Mouse (Mus musculus) midbrain, embryonic 10.5 days (tissue): Measurements from ENCODE around the gene Ap1m2. TPM values are rescaled to one million over a fixed set of nuclear protein-coding genes. Genes with fewer than 3 reads are reported as not detected.

Source experiments
- polyA plus RNA-seq: library from polyadenylated mRNA; unstranded; fragments of >200 nt; fragmentation: Nextera tagmentation; extraction: Ambion mirVana; gene quantifications from 2 replicates; pipeline ENCODE4 v1.2.1, GENCODE M21; 2016

Ap1m2 gene
- polyA plus RNA-seq, 1 experiment from 2014 or later = 2.9 TPM

Other genes starting within 250 kb of the Ap1m2 start
- 0.91 and 1.2 TPM in 2 replicates for gene Zglp1, start 245.2 kb downstream of the Ap1m2 start, polyA plus RNA-seq
- 1.0 and 1.3 TPM in 2 replicates for gene Gm49373, start 239.2 kb downstream of the Ap1m2 start, polyA plus RNA-seq
- 57.1 and 66.7 TPM in 2 replicates for gene Fdx1l, start 238.7 kb downstream of the Ap1m2 start, polyA plus RNA-seq
- gene Gm38431, start 220.3 kb downstream of the Ap1m2 start, polyA plus RNA-seq = 3.4 and 3.9 TPM in 2 replicates
- 95.4 and 102 TPM in 2 replicates for gene Raver1, start 220.3 kb downstream of the Ap1m2 start, polyA plus RNA-seq
- gene Tyk2, start 181.1 kb downstream of the Ap1m2 start, polyA plus RNA-seq = 13.6 and 14.8 TPM in 2 replicates
- gene Cdc37, start 162.4 kb downstream of the Ap1m2 start, polyA plus RNA-seq = 351 and 367 TPM in 2 replicates
- 3.8 and 5.0 TPM in 2 replicates for gene Pde4a, start 146.6 kb downstream of the Ap1m2 start, polyA plus RNA-seq
- 47.1 and 50.8 TPM in 2 replicates for gene Keap1, start 73.0 kb downstream of the Ap1m2 start, polyA plus RNA-seq
- 0.10 and 0.11 TPM in 2 replicates for gene S1pr5, start 63.9 kb downstream of the Ap1m2 start, polyA plus RNA-seq
- gene Atg4d, start 47.0 kb downstream of the Ap1m2 start, polyA plus RNA-seq = 48.6 and 49.9 TPM in 2 replicates
- 16.2 and 21.0 TPM in 2 replicates for gene Kri1, start 24.4 kb downstream of the Ap1m2 start, polyA plus RNA-seq
- 51.4 and 61.3 TPM in 2 replicates for gene Cdkn2d, start 20.9 kb downstream of the Ap1m2 start, polyA plus RNA-seq
- 65.8 and 72.2 TPM in 2 replicates for gene Slc44a2, start 8.4 kb upstream of the Ap1m2 start, polyA plus RNA-seq
- 295 and 321 TPM in 2 replicates for gene Ilf3, start 55.5 kb upstream of the Ap1m2 start, polyA plus RNA-seq
- gene Qtrt1, start 99.5 kb upstream of the Ap1m2 start, polyA plus RNA-seq = 64.8 and 73.1 TPM in 2 replicates
- 70.4 and 75.0 TPM in 2 replicates for gene Dnm2, start 112.6 kb upstream of the Ap1m2 start, polyA plus RNA-seq
- 106 and 116 TPM in 2 replicates for gene Tmed1, start 197.9 kb upstream of the Ap1m2 start, polyA plus RNA-seq
- 6.0 and 7.1 TPM in 2 replicates for gene AB124611, start 213.8 kb upstream of the Ap1m2 start, polyA plus RNA-seq
- gene Carm1, start 234.6 kb upstream of the Ap1m2 start, polyA plus RNA-seq = 54.3 and 57.5 TPM in 2 replicates